Mouse (Mus musculus) liver, embryonic 15.5 days (tissue): ENCODE measurements around the gene Ctrc. TPM values are rescaled to one million over a fixed set of nuclear protein-coding genes. Genes with fewer than 3 reads are reported as not detected.

Experiments used
- ATAC-seq: fragments of 200-750 bp; cut with Nextera tagmentation; 2 replicates; pipeline ENCODE4 v1.8.0; 2017; ENCODE audit warnings: moderate number of reproducible peaks, mild to moderate bottlenecking, moderate library complexity; ENCODE audit not compliant: insufficient read depth
- H3K27ac ChIP-seq: fragments of 300-500 bp; sonication (generic); replicated peaks from 2 replicates; pipeline ENCODE4 v1.5.1; 2015; ENCODE audit warnings: mild to moderate bottlenecking, inconsistent platforms
- H3K27me3 ChIP-seq: fragments of 300-500 bp; sonication (generic); 2 replicates; pipeline ENCODE4 v1.6.1; 2015; ENCODE audit warnings: mild to moderate bottlenecking, inconsistent platforms
- H3K36me3 ChIP-seq: fragments of 300-500 bp; sonication (generic); replicated peaks from 2 replicates; pipeline ENCODE4 v1.6.1; 2015; ENCODE audit warnings: moderate library complexity, mild to moderate bottlenecking, inconsistent platforms
- H3K4me1 ChIP-seq: fragments of 300-500 bp; sonication (generic); replicated peaks from 2 replicates; pipeline ENCODE4 v1.6.1; 2015; ENCODE audit warnings: inconsistent platforms
- H3K4me2 ChIP-seq: fragments of 300-500 bp; sonication (generic); 2 replicates; pipeline ENCODE4 v1.6.1; 2015; ENCODE audit warnings: moderate library complexity, mild to moderate bottlenecking, inconsistent platforms
- H3K4me3 ChIP-seq: fragments of 300-500 bp; sonication (generic); replicated peaks from 2 replicates; pipeline ENCODE4 v1.5.1; 2015; ENCODE audit warnings: mild to moderate bottlenecking, inconsistent platforms
- H3K9ac ChIP-seq: fragments of 300-500 bp; sonication (generic); 2 replicates; pipeline ENCODE4 v1.6.1; 2015; ENCODE audit warnings: moderate library complexity, mild to moderate bottlenecking, inconsistent platforms
- H3K9me3 ChIP-seq: fragments of 300-500 bp; sonication (generic); replicated peaks from 2 replicates; pipeline ENCODE4 v1.6.1; 2016; ENCODE audit warnings: inconsistent platforms
- WGBS: fragments of 180-500 bp; shearing (Covaris S2); methylation state at CpG from one replicate; pipeline ENCODE4 v1.1.7; 2015; ENCODE audit warnings: mixed read lengths; ENCODE audit not compliant: insufficient replicate concordance; 5-methylcytosine and 5-hydroxymethylcytosine counted together
- polyA plus RNA-seq: library from polyadenylated mRNA; unstranded; fragments of >200 nt; fragmentation: Nextera tagmentation; extraction: Ambion mirVana; gene quantifications from 2 replicates; pipeline ENCODE4 v1.2.1, GENCODE M21; 2015

Ctrc gene
- polyA plus RNA-seq, 1 experiment from 2014 or later: not detected

DNA sequence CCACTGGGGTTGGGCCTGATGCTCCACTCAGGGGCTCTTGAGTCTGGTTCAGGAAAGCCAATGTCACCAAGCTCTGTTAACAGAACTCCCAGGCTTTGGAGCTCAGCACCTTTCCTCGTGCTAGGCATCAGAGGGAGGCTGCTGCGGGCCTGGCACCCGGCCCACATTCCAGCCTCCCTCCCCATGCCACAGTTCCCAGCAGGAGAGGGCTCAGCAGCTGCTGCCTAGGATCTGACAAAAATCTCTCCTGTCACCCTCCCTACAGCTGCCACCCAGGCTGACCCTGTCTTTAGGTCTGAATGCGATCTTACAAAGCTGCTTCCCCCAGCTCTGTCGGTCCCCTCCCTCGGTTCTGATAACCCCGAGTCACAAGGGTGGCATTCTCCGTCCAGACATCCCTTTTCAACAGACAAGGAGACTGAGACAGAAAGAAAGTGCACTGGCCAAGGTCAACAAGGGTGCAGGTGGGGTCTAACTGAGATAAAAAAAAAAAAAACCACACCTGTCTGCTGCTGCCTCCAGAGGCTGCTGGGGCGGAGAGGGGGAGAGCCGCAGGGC is 20.9 kb upstream of the Ctrc start:
- peaks cover 34% of the 10 kb centered on the region for H3K36me3 ChIP-seq
- no peak overlapping the region for H3K4me2 ChIP-seq
- no peak overlapping the region for H3K27ac ChIP-seq
- no peak overlapping the region for H3K9ac ChIP-seq
- peaks cover 56% of the 10 kb centered on the region for H3K4me1 ChIP-seq
- no peak overlapping the region for H3K4me3 ChIP-seq
- no peaks in the 10 kb centered on the region for H3K9me3 ChIP-seq
- WGBS: 70% methylated on average over 10 of the region's 10 CpGs
- no peaks in the 10 kb centered on the region for H3K27me3 ChIP-seq
- ATAC-seq: no peak

DNA sequence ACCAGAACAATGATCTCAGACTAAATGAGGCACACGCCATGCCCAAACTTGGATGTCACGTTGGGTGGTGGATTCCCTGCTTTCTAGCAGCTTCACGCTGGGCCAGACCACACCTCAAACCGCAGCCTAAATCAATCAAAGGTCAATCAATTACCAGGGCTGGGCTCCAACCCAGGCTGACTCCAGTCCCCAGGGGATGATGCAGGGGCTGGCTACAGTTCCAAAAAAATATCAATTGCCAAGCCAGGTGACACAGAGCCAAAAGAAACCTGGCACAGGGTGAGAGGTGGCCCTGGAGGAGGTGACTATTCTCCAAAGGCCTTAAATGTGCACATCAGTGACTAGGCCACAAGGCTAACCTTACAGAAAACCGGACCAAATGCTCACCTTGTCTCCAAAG is 19.4 kb upstream of the Ctrc start:
- H3K4me3 ChIP-seq: no peak overlapping the region
- peaks cover 42% of the 10 kb centered on the region for H3K4me1 ChIP-seq
- H3K27me3 ChIP-seq: no peaks in the 10 kb centered on the region
- H3K36me3 ChIP-seq: peaks cover 42% of the 10 kb centered on the region
- no peak overlapping the region for H3K27ac ChIP-seq
- H3K9ac ChIP-seq: no peak overlapping the region
- WGBS: 78% methylated on average over 5 of the region's 5 CpGs
- H3K4me2 ChIP-seq: no peak overlapping the region
- no peaks in the 10 kb centered on the region for H3K9me3 ChIP-seq
- no peak for ATAC-seq

DNA sequence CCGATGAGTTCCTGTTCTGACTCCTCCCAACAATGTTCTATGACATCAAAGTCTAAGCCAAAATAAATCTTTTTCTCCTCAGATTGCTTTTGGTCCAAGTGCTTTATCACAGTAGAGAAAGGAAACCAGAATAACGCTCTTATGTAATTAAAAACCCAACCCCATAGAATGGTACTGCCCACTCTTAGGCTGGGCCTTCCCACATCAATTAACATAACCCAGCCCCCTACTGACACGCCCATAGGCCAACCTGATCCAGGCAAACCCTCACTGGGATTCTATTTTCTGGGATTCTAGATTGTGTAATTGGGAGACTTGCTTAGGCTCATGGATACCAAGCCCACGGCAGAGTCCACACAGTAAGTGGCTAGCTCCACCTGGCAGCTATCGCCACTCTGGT is 18.8 kb upstream of the Ctrc start:
- Histone ChIP-seq H3K36me3 (peaks cover 43% of the 10 kb centered on the region), H3K9ac (no peak overlapping the region), H3K9me3 (no peaks in the 10 kb centered on the region), H3K27ac (no peak overlapping the region), H3K4me3 (no peak overlapping the region), H3K4me2 (no peak overlapping the region), H3K4me1 (peaks cover 36% of the 10 kb centered on the region), H3K27me3 (no peaks in the 10 kb centered on the region)
- WGBS: 78% methylated on average over 5 of the region's 5 CpGs
- ATAC-seq: no peak

DNA sequence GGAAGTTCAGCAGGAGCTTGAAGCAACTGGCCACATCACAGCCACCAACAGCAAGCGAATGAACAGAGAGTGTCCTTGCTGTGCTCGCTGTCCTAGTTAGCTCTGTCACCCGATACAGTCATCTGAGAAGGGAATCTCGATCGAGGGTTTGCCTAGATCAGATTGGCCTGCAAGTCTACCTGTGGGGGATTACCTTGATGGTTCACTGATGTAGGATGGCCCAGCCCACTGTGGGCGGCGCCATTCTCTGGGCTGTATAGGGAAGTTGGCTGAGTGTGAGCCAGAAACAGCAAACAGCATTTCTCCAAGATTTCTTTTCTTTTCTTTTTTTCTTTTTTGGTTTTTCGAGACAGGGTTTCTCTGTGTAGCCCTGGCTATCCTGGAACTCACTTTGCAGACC is 18.3 kb upstream of the Ctrc start:
- peaks cover 48% of the 10 kb centered on the region for H3K36me3 ChIP-seq
- no peak for ATAC-seq
- no peak overlapping the region for H3K9ac ChIP-seq
- 84% methylated on average over 8 of the region's 8 CpGs for WGBS
- no peak overlapping the region for H3K4me2 ChIP-seq
- no peaks in the 10 kb centered on the region for H3K27me3 ChIP-seq
- H3K4me1 ChIP-seq: peaks cover 31% of the 10 kb centered on the region; the same call in 1 of the 2 replicates
- H3K9me3 ChIP-seq: no peaks in the 10 kb centered on the region
- H3K4me3 ChIP-seq: no peak overlapping the region
- H3K27ac ChIP-seq: no peak overlapping the region

DNA sequence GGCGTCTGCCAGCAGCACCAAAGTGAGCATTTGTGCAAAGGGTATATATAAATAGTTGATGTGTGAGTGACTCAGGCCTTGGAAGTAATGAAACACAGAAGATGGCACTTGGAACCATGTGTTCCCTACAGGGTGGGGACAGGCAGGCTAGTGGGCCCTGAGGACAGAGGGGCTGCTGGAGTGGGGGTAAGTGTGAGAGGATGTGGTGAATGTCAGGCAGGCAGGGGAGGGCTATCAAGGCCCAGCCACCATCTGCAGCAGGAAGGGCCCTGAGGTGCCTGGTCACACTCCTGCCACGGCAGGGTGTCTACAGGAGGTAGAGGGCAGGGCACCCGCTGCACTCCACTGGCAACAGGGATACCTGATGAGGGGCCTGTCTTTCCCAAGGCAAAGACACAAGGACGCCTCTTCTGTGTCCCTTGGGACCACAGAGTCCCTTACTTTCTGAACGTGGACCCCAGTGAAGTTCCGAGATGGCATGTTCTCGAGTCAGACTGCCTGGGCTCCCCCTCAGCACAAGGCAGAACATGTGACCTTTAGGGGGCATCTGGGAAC is 17.6 kb upstream of the Ctrc start:
- Histone ChIP-seq H3K4me1 (peaks cover 24% of the 10 kb centered on the region; the same call in 1 of the 2 replicates), H3K36me3 (peaks cover 50% of the 10 kb centered on the region)
- no peak for ATAC-seq

DNA sequence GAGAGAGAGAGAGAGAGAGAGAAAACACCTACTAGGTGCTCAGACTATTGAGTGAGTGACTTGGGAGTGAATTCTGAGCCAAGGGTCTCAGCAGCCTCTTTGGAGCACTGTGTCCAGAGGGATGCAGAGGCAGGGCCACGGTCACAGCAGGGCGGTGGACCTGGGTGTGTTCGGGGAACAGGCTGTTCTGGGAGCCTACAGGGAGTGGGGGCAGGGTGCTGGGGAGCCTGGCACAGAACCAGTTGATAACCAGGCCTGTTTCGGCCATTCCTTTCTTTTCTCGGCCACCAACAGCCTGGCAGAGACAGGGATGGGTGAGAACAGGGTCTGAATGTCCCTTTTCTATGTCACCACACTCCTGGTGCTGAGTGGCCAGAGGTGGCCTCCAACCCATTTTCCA is 16.7 kb upstream of the Ctrc start:
- Histone ChIP-seq H3K27me3 (no peaks in the 10 kb centered on the region), H3K4me2 (no peak overlapping the region), H3K4me1 (peaks cover 18% of the 10 kb centered on the region; the same call in 1 of the 2 replicates), H3K36me3 (peaks cover 52% of the 10 kb centered on the region), H3K4me3 (no peak overlapping the region), H3K9ac (no peak overlapping the region), H3K9me3 (no peaks in the 10 kb centered on the region), H3K27ac (no peak overlapping the region)
- no peak for ATAC-seq
- WGBS: 66% methylated on average over 5 of the region's 5 CpGs

More for the DNA sequence above, 17.6 kb upstream of the Ctrc start:
- H3K27me3 ChIP-seq: no peaks in the 10 kb centered on the region
- H3K9ac ChIP-seq: no peak overlapping the region
- H3K4me2 ChIP-seq: no peak overlapping the region
- no peaks in the 10 kb centered on the region for H3K9me3 ChIP-seq
- H3K27ac ChIP-seq: no peak overlapping the region
- H3K4me3 ChIP-seq: no peak overlapping the region
- WGBS: 77% methylated on average over 7 of the region's 7 CpGs

DNA sequence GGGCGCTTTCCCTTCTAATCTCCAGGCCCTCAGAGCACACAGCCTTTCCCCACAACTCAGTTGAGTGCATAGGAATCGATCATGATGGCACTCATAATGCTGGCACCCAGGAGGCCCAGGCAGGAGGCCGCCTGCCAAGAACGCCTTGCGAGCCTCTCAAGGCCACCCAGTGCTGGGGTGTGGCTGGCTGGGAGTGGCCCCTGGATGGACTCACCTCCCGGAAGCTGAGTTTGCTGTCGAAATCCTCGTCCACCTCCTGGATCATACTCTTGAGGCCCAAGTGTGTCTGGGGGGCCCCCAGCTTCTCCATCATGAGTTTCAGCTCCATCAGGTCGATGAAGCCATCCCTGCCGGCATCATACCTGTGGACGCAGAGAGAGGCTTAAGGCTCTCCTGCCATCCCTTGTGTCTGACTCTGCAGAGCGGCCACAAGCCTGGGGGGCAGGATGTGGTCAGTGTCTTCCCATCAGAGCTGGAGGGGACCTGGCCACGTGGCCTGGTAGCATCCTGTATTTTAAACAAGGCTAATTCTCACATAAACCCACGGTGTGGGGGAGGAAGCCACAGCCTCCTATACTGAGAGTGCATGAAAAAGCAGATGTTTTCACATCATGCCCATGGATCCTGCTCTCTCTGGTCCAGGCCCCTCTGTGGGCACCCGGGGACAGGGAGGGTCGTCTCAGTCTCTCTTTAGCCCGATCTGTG is 15.6 kb upstream of the Ctrc start:
- 64% methylated on average over 17 of the region's 17 CpGs for WGBS
- no peak overlapping the region for H3K27ac ChIP-seq
- H3K27me3 ChIP-seq: no peaks in the 10 kb centered on the region
- peaks cover 56% of the 10 kb centered on the region for H3K36me3 ChIP-seq
- no peak for ATAC-seq
- H3K9me3 ChIP-seq: no peaks in the 10 kb centered on the region
- peaks cover 14% of the 10 kb centered on the region; the same call in 1 of the 2 replicates for H3K4me1 ChIP-seq
- no peak overlapping the region for H3K4me2 ChIP-seq
- H3K9ac ChIP-seq: no peak overlapping the region
- H3K4me3 ChIP-seq: no peak overlapping the region

DNA sequence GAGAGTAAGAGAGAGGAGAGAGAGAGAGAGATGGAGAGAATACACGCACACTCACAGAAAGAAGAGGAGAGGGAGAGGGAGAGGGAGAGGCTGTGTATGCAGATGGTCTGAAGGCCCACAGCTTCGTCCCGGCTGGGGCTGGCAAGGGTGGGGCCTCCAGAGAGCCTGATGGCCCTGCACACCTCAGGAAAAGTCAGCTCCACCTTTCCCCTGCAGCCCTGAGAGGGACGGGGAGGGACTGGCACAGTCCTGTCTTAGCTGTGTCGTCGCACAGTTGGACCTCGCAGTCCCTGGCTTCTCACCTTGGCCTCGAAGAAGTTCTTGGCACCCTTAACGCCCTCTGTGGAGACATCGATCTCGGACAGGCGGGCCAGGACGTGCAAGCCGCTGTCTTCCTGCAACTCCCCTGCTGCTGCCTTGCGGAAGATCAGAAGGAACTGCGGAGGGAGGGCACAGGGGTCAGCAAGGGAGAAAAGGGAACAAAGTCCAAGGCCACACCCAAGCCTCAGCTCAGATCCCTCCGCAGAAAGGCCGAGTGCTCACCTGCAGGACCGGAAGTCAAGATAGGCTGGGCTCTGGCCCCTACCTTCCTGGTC is 14.2 kb upstream of the Ctrc start:
- Histone ChIP-seq H3K4me1 (peaks cover 9% of the 10 kb centered on the region; the same call in 1 of the 2 replicates), H3K9ac (no peak overlapping the region), H3K36me3 (peaks cover 51% of the 10 kb centered on the region), H3K4me2 (no peak overlapping the region), H3K4me3 (no peak overlapping the region), H3K27me3 (no peaks in the 10 kb centered on the region), H3K27ac (no peak overlapping the region), H3K9me3 (no peaks in the 10 kb centered on the region)
- no peak for ATAC-seq
- 77% methylated on average over 19 of the region's 19 CpGs for WGBS

DNA sequence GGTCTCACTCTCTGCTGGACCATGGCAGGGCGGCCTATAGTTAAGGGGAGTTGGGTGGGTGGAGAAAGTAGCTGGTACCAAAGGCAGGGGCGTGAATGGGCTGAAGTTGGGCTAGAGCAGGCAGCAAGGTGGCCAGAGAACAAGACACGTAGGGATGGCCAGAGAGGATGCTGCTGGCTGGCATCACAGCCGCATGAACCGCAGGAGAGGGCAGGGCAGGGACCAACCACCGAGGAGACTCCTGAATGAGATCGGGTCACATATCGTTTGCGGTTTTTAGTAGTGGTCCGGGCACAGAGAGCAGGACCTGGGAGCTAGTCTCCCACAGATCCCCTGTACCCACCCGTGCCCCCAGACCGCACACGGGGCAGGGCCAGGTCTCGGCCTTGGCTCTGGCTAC is 13.2 kb upstream of the Ctrc start:
- 87% methylated on average over 14 of the region's 14 CpGs for WGBS
- no peak for ATAC-seq
- Histone ChIP-seq H3K9ac (no peak overlapping the region), H3K4me3 (no peak overlapping the region), H3K27me3 (no peaks in the 10 kb centered on the region), H3K36me3 (peaks cover 46% of the 10 kb centered on the region), H3K27ac (no peak overlapping the region), H3K4me2 (no peak overlapping the region), H3K4me1 (0 out of 2 replicates have a peak, but pooled peaks cover 4% of the 10 kb centered on the region), H3K9me3 (no peaks in the 10 kb centered on the region)

DNA sequence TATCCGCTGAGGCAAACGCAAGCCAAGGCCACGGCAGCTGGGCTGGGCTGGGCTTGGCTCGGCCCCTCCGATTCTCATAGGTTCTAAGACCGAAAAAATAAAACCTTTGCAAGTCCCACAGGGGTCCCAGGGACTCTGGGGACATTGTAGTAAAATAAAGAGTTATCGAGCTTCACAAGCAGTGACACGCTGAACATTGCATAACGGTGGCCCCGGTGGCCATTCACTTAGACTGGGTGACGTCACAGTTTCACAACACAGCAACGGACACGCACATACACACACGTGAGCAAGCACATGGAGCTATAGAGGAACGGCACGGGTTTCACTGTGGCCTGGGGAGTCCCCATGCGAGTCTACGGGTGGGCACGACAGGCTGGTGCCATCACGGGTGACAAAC is 12.3 kb upstream of the Ctrc start:
- no peak for ATAC-seq
- peaks cover 42% of the 10 kb centered on the region for H3K36me3 ChIP-seq
- H3K4me2 ChIP-seq: no peak overlapping the region
- H3K4me3 ChIP-seq: no peak overlapping the region
- H3K9ac ChIP-seq: no peak overlapping the region
- H3K27ac ChIP-seq: no peak overlapping the region
- WGBS: 80% methylated on average over 20 of the region's 20 CpGs
- no peaks in the 10 kb centered on the region for H3K27me3 ChIP-seq
- no peaks in the 10 kb centered on the region for H3K9me3 ChIP-seq
- H3K4me1 ChIP-seq: 0 out of 2 replicates have a peak, but pooled peaks cover 4% of the 10 kb centered on the region

DNA sequence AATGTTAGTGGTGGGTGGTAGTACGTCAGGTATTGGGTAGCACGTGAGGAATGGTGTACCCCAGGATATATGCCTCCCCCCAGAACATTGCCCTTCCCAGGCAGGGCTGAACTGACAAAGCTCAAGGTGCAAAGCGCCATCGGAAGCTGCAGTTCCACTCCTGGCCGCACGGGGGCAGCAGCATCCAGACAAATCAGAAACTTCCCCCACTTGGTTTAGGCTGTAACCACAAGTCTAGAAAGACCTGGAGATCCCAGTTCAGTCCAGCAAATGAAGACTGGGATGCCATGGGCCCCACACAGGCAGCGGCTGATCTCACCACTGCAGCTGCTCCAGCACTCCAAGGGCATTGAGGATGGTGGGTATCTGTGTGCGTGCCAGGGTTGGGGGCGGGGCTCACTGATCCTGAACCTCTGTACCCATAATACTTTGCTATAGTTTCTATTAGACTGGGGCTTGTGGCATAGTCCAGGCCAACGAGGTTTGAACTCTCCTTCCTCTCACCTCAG is 11.3 kb upstream of the Ctrc start:
- H3K9me3 ChIP-seq: no peaks in the 10 kb centered on the region
- 0 out of 2 replicates have a peak, but pooled peaks cover 4% of the 10 kb centered on the region for H3K4me1 ChIP-seq
- H3K27ac ChIP-seq: no peak overlapping the region
- no peak overlapping the region for H3K4me2 ChIP-seq
- no peaks in the 10 kb centered on the region for H3K27me3 ChIP-seq
- H3K36me3 ChIP-seq: peaks cover 42% of the 10 kb centered on the region
- no peak overlapping the region for H3K4me3 ChIP-seq
- WGBS: 18% methylated on average over 10 of the region's 10 CpGs
- no peak; the same call in 1 of the 2 replicates for ATAC-seq
- no peak overlapping the region for H3K9ac ChIP-seq
